In genomic region chr11:54540328-54540727, GRCm38 (mm10) we compare ENCODE assay signal across 19 mouse cellular contexts.
"Had no signal": no experiment of that assay in that cellular context is flagged by ENCODE, and none has a peak within 500 bp of the region (broad histone marks: within the 10 kb centered on the region; RNA-seq: fewer than 3 reads in every experiment).

No protein-coding gene starts in this region.

- H3K27ac ChIP-seq: lung, embryonic 15.5 days; midbrain, embryonic 10.5 days; midbrain, embryonic 12.5 days; neural tube, embryonic 13.5 days; neural tube, embryonic 15.5 days; stomach, embryonic 15.5 days; stomach, postnatal 0 days had no signal

- DNase-seq: lung, adult 2 months; lung, postnatal 4 days; midbrain, embryonic 14.5 days; retina, postnatal 1 day; right cerebral cortex, adult 18-20 months; right cerebral cortex, postnatal 25 days; thymus, adult 2 months; thymus, postnatal 25 days; thymus, postnatal 4 days had no signal

- H3K4me2 ChIP-seq: lung, embryonic 15.5 days; midbrain, embryonic 12.5 days; neural tube, embryonic 13.5 days; neural tube, embryonic 15.5 days; stomach, embryonic 15.5 days had no signal

- H3K9ac ChIP-seq: lung, embryonic 15.5 days; midbrain, embryonic 12.5 days; neural tube, embryonic 13.5 days; neural tube, embryonic 15.5 days; stomach, embryonic 15.5 days had no signal

- H3K27me3 ChIP-seq: lung, embryonic 15.5 days; midbrain, embryonic 12.5 days; neural tube, embryonic 13.5 days; neural tube, embryonic 15.5 days; stomach, embryonic 15.5 days had no signal

- H3K36me3 ChIP-seq: lung, embryonic 15.5 days; midbrain, embryonic 10.5 days; midbrain, embryonic 12.5 days; neural tube, embryonic 13.5 days; neural tube, embryonic 15.5 days; stomach, embryonic 15.5 days had no signal

- H3K9me3 ChIP-seq: lung, embryonic 15.5 days; midbrain, embryonic 10.5 days; midbrain, embryonic 12.5 days; neural tube, embryonic 13.5 days; neural tube, embryonic 15.5 days; stomach, embryonic 15.5 days had no signal

- H3K4me1 ChIP-seq: midbrain, embryonic 12.5 days; neural tube, embryonic 15.5 days; stomach, embryonic 15.5 days had no signal

- ATAC-seq: lung, postnatal 0 days; midbrain, embryonic 16.5 days had no signal

- H3K4me3 ChIP-seq: lung, embryonic 15.5 days; midbrain, embryonic 10.5 days; midbrain, embryonic 12.5 days; myocyte; neural tube, embryonic 13.5 days; neural tube, embryonic 15.5 days; stomach, embryonic 15.5 days had no signal
